Mouse (Mus musculus): Measurements from ENCODE around the gene Atad5. TPM values are rescaled to one million over a fixed set of nuclear protein-coding genes. Genes with fewer than 3 reads are reported as not detected.
"Not testable (repeated sequence)": the region's sequence is repeated elsewhere in the genome, so short reads cannot be mapped to it uniquely, and the experiment has no call there.

Atad5 gene
- polyA plus RNA-seq, 2 experiments, result 10.9 to 11.6 TPM

GRCm38 (mm10) chr11:80181021-80181749 is 92.0 kb downstream of the Atad5 start:
- H3K9ac ChIP-seq (replicated peaks), result no peak overlapping the region
- H3K36me3 ChIP-seq (replicated peaks; ENCODE audit: control insufficient read depth, insufficient read depth, low read depth), result no peaks in the 10 kb centered on the region
- no peaks in the 10 kb centered on the region for H3K9me3 ChIP-seq (ENCODE audit: control insufficient read depth, low read length)
- DNase-seq (ENCODE audit: low read depth in 3 of 3, low spot score in 3 of 3) (no peak), ATAC-seq (ENCODE audit: insufficient read depth) (no peak)
- H3K4me3 ChIP-seq (ENCODE audit: insufficient read depth in 1 of 2, low read depth in 2 of 2, low read length in 2 of 2), result no peak overlapping the region
- H3K4me1 ChIP-seq (replicated peaks; ENCODE audit: control insufficient read depth in 2 of 2, insufficient read depth in 2 of 2, low read length in 1 of 2), result 0 out of 4 replicates have a peak, but pooled peaks cover 0 to 3% of the 10 kb centered on the region in 2 experiments
- H3K4me2 ChIP-seq (ENCODE audit: low read depth), result no peak overlapping the region
- 50% methylated on average over 5 of the region's 5 CpGs for WGBS (ENCODE audit: insufficient replicate concordance)
- TF ChIP-seq EP300 (IDR thresholded peaks at IDR 0.05; ENCODE audit: low read depth), result no peak
- peak; percentile 19; the same call in 1 of the 2 replicates for TF ChIP-seq CTCF (IDR thresholded peaks at IDR 0.05; ENCODE audit: low read depth)
- H3K27ac ChIP-seq, result no peak overlapping the region
- no peaks in the 10 kb centered on the region for H3K27me3 ChIP-seq (ENCODE audit: control insufficient read depth, insufficient read depth, low read length)

GRCm38 (mm10) chr11:80183054-80183704 is 94.0 kb downstream of the Atad5 start:
- H3K27me3 ChIP-seq (ENCODE audit: control insufficient read depth, insufficient read depth, low read length); H3K36me3 ChIP-seq (replicated peaks; ENCODE audit: control insufficient read depth, insufficient read depth, low read depth); H3K4me1 ChIP-seq (replicated peaks; ENCODE audit: control insufficient read depth in 2 of 2, insufficient read depth in 2 of 2, low read length in 1 of 2); H3K9me3 ChIP-seq (ENCODE audit: control insufficient read depth, low read length); H3K9ac ChIP-seq (replicated peaks); H3K27ac ChIP-seq: not testable (repeated sequence)
- peak overlapping the region; percentile 83 for H3K4me2 ChIP-seq (ENCODE audit: low read depth)
- ATAC-seq (ENCODE audit: insufficient read depth), result peak; percentile 78
- peak; percentile 15; the same call in 1 of the 2 replicates for TF ChIP-seq CTCF (IDR thresholded peaks at IDR 0.05; ENCODE audit: low read depth)
- H3K4me3 ChIP-seq (ENCODE audit: insufficient read depth in 1 of 2, low read depth in 2 of 2, low read length in 2 of 2), result peak overlapping the region; percentile 68 to 79
- DNase-seq (ENCODE audit: low read depth in 3 of 3, low spot score in 3 of 3), result peak in 2 of 3 experiments; percentile 19 to 37
- WGBS (ENCODE audit: insufficient replicate concordance), result 33% methylated on average over 12 of the region's 12 CpGs

GRCm38 (mm10) chr11:80183705-80184255 is 94.6 kb downstream of the Atad5 start, which contains the start of gene Rnf135:
Gene Rnf135 (plus strand): TSS chr11:80183851.
- Histone ChIP-seq H3K4me3 (ENCODE audit: insufficient read depth in 1 of 2, low read depth in 2 of 2, low read length in 2 of 2) (peak within 1 kb of the TSS; percentile 68 to 79), H3K36me3 (replicated peaks; ENCODE audit: control insufficient read depth, insufficient read depth, low read depth) (no peaks in the 10 kb centered on the region), H3K4me1 (replicated peaks; ENCODE audit: control insufficient read depth in 2 of 2, insufficient read depth in 2 of 2, low read length in 1 of 2) (0 out of 4 replicates have a peak, but pooled peaks cover 0 to 3% of the 10 kb centered on the region in 2 experiments), H3K9ac (replicated peaks) (peak within 1 kb of the TSS; percentile 85), H3K4me2 (ENCODE audit: low read depth) (peak within 1 kb of the TSS; percentile 83), H3K9me3 (ENCODE audit: control insufficient read depth, low read length) (no peaks in the 10 kb centered on the region), H3K27ac (peak within 1 kb of the TSS; percentile 52), H3K27me3 (ENCODE audit: control insufficient read depth, insufficient read depth, low read length) (no peaks in the 10 kb centered on the region)
- WGBS (ENCODE audit: insufficient replicate concordance), result under 1% methylated on average over 33 of the region's 33 CpGs
- no peak for TF ChIP-seq EP300 (IDR thresholded peaks at IDR 0.05; ENCODE audit: low read depth)
- no peak for TF ChIP-seq CTCF (IDR thresholded peaks at IDR 0.05; ENCODE audit: low read depth)
- DNase-seq (ENCODE audit: low read depth in 3 of 3, low spot score in 3 of 3) (peak; percentile 61 to 68 (median 67)), ATAC-seq (ENCODE audit: insufficient read depth) (peak; percentile 92)

- Histone ChIP-seq H3K4me2 (ENCODE audit: low read depth) (peak overlapping the region; percentile 83), H3K36me3 (replicated peaks; ENCODE audit: control insufficient read depth, insufficient read depth, low read depth) (no peaks in the 10 kb centered on the region), H3K9me3 (ENCODE audit: control insufficient read depth, low read length) (no peaks in the 10 kb centered on the region), H3K4me3 (ENCODE audit: insufficient read depth in 1 of 2, low read depth in 2 of 2, low read length in 2 of 2) (peak overlapping the region; percentile 68 to 79), H3K27me3 (ENCODE audit: control insufficient read depth, insufficient read depth, low read length) (no peaks in the 10 kb centered on the region), H3K9ac (replicated peaks) (peak overlapping the region; percentile 85), H3K27ac (no peak overlapping the region), H3K4me1 (replicated peaks; ENCODE audit: control insufficient read depth in 2 of 2, insufficient read depth in 2 of 2, low read length in 1 of 2) (0 out of 4 replicates have a peak, but pooled peaks cover 0 to 3% of the 10 kb centered on the region in 2 experiments)
- 74% methylated on average over 6 of the region's 6 CpGs for WGBS (ENCODE audit: insufficient replicate concordance)
- ATAC-seq (ENCODE audit: insufficient read depth) (no peak), DNase-seq (ENCODE audit: low read depth in 3 of 3, low spot score in 3 of 3) (no peak)
- TF ChIP-seq EP300 (IDR thresholded peaks at IDR 0.05; ENCODE audit: low read depth), result no peak
- TF ChIP-seq CTCF (IDR thresholded peaks at IDR 0.05; ENCODE audit: low read depth), result no peak
Measured at GRCm38 (mm10) chr11:80184531-80185071, 95.4 kb downstream of the Atad5 start.

Other genes with a start within 250 kb of the Atad5 start
- gene Utp6, start 127.0 kb upstream of the Atad5 start, polyA plus RNA-seq (2012; rRNA removed), result 6.2 and 11.1 TPM in 2 replicates
- 23.2 and 30.1 TPM in 2 replicates for gene Utp6, start 127.0 kb upstream of the Atad5 start, polyA plus RNA-seq (2014; fragmentation: Nextera tagmentation; extraction: Ambion mirVana)
- gene Suz12, start 96.3 kb upstream of the Atad5 start, polyA plus RNA-seq (2012; rRNA removed), result 14.9 and 23.2 TPM in 2 replicates
- 18.1 and 19.2 TPM in 2 replicates for gene Suz12, start 96.3 kb upstream of the Atad5 start, polyA plus RNA-seq (2014; fragmentation: Nextera tagmentation; extraction: Ambion mirVana)
- 32.4 and 49.4 TPM in 2 replicates for gene Crlf3, start 8.4 kb upstream of the Atad5 start, polyA plus RNA-seq (2012; rRNA removed)
- 81.1 and 84.2 TPM in 2 replicates for gene Crlf3, start 8.4 kb upstream of the Atad5 start, polyA plus RNA-seq (2014; fragmentation: Nextera tagmentation; extraction: Ambion mirVana)
- 6.1 and 7.5 TPM in 2 replicates for gene Tefm, start 52.8 kb downstream of the Atad5 start, polyA plus RNA-seq (2012; rRNA removed)
- 12.5 and 14.2 TPM in 2 replicates for gene Tefm, start 52.8 kb downstream of the Atad5 start, polyA plus RNA-seq (2014; fragmentation: Nextera tagmentation; extraction: Ambion mirVana)
- gene Adap2, start 64.7 kb downstream of the Atad5 start, polyA plus RNA-seq (2012; rRNA removed), result 1.5 and 2.4 TPM in 2 replicates
- 3.9 and 4.7 TPM in 2 replicates for gene Adap2, start 64.7 kb downstream of the Atad5 start, polyA plus RNA-seq (2014; fragmentation: Nextera tagmentation; extraction: Ambion mirVana)
- gene Rnf135, start 94.5 kb downstream of the Atad5 start, polyA plus RNA-seq (2012; rRNA removed), result 1.7 and 2.2 TPM in 2 replicates
- 2.5 and 3.4 TPM in 2 replicates for gene Rnf135, start 94.5 kb downstream of the Atad5 start, polyA plus RNA-seq (2014; fragmentation: Nextera tagmentation; extraction: Ambion mirVana)
- 8.3 and 11.6 TPM in 2 replicates for gene Rhot1, start 119.6 kb downstream of the Atad5 start, polyA plus RNA-seq (2012; rRNA removed)
- gene Rhot1, start 119.6 kb downstream of the Atad5 start, polyA plus RNA-seq (2014; fragmentation: Nextera tagmentation; extraction: Ambion mirVana), result 21.6 and 25.6 TPM in 2 replicates
- 0.04 and 0.09 TPM in 2 replicates for gene Rhbdl3, start 211.5 kb downstream of the Atad5 start, polyA plus RNA-seq (2012; rRNA removed)
- 0.03 TPM in 1 of 2 replicates, not detected in the other for gene Rhbdl3, start 211.5 kb downstream of the Atad5 start, polyA plus RNA-seq (2014; fragmentation: Nextera tagmentation; extraction: Ambion mirVana)

All from liver, embryonic 14.5 days (tissue).